Mouse (Mus musculus): ENCODE results near the gene Slc25a11.

Slc25a11 gene

DNA sequence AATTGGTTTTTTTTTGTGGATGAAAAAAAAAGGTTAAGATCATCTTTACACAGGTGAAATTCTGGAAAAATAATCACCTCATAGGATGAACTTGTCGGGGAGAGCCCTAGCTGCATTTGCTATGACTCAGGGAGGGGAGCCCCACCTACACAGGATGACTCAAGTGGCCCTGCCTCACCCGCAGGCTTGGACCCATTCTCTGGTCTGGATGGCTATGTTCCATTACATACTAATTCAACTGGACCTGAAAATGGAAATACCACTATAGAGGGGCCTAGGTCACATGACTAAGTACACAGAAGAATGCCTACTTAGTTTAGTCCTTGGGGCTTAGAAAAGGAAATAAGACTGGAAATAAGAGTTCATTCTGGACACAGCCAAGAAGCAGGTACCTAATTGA is 4.1 kb upstream of the Slc25a11 start:
- no peak for DNase-seq (ENCODE audit: low read depth, low spot score)

GRCm38 (mm10) chr11:70650322-70651175 is 3.3 kb upstream of the Slc25a11 start:
- DNase-seq (ENCODE audit: low read depth, low spot score), result peak; percentile 42

DNA sequence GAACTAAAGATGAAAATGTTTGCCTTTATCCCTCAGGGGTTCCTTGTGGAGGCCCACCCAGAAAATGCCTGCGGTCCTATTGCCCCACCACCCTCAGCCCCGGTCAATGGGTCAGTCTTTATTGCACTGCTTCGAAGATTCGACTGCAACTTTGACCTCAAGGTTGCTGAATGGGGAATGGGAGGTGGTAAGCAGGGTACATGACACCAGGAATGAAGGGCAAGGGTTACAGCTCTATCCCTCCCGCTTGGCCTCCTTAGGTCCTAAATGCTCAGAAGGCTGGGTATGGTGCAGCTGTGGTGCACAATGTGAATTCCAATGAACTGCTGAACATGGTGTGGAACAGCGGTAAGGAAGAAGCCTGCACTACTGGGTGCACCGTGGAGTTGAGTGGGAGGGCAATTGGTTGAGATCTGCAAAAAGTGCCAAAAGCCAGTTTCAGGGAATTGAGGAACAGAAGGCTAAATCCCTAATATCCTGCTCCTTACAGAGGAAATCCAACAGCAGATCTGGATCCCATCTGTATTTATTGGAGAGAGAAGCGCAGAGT is 2.0 kb upstream of the Slc25a11 start:
- no peak for DNase-seq (ENCODE audit: low read depth, low spot score)

DNA sequence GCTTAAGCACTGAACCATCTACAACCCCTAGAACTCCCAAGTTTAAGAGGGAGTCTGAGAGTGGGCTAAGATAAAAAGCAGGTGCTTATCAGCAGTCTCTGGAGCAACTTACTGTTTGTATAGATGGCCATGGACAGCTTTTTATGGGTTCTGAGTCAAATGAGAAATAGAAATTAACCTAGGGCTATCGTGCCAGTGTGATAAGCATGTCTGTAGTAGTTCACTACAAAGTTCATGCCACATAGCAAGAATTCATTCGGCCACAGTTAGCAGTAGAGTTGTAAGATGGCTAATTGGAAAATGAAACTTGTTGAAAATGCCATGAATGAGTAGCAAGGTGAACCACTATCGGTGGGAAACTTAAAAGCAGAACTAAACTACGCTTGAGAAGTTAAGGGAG is 1.2 kb upstream of the Slc25a11 start:
- no peak for DNase-seq (ENCODE audit: low read depth, low spot score)

GRCm38 (mm10) chr11:70647716-70648420 is 589 bp upstream of the Slc25a11 start:
- no peak for DNase-seq (ENCODE audit: low read depth, low spot score)

- DNase-seq (ENCODE audit: low read depth, low spot score), result no peak
These were observed 1.1 kb downstream of the Slc25a11 start for GRCm38 (mm10) chr11:70646259-70646555.

- DNase-seq (ENCODE audit: low read depth, low spot score), result no peak
These were observed 1.6 kb downstream of the Slc25a11 start for GRCm38 (mm10) chr11:70645461-70646258.

DNA sequence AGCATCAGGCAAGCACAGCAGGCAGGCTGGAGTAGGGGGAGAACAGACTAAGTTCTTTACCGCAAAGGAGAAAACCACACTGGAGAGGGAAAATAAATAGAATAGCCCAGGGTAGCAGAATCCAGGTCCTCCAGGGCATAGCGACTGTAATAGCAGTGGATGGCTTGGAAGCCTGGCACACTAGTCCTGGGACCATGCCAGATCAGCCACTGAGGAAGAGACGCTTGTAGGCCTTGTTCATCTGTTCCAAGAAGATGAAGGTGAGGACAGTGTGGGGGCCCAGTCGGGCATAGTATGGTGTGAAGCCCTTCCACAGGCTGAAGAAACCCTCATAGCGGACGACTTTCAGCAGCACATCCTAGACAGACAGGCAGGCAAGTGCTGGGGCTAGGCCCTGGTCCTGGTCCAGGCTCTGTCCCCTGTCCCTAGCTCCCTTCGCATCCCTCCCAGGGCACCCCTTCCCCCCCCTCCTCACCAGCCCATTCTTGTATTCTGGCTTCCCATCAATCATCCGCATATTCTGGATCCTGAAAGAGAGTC is 2.6 kb downstream of the Slc25a11 start:
- DNase-seq (ENCODE audit: low read depth, low spot score), result no peak

DNA sequence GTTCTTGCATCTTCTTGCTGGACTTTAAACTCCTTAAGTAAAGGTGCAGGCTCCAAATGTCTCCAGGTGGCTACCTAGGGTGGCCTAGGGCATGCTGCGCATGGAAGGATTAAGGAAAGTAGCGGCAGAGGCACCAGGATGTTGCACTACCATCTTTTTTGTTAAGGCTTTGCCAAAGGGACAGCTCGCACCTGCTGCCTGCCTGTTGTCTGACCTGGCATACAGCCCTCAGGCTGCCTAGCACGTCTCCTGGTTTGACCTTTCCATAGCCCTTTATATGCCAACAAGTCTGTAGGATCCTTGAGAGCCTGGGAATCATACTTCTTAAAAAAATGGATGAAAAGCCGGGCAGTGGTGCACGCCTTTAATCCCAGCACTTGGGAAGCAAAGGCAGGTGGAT is 4.2 kb downstream of the Slc25a11 start:
- no peak for DNase-seq (ENCODE audit: low read depth, low spot score)

DNA sequence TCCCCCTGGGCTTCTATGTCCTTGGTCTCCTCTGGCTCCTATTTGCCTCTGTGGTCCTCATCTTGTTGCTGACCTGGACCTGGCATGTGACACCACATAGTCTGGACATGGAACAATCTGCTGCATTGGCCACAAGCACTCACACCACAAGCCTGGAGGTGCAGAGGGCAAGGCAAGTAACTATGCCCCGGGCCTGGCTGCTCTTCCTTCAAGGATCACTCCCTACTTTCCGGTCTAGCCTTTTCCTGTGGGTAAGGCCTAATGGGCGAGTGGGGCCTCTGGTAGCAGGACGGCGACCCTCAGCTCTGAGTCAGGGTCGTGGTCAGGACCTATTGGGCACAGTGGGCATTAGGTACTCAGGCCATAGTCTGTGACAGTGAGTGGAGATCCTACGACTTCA is 6.0 kb downstream of the Slc25a11 start:
- no peak for DNase-seq (ENCODE audit: low read depth, low spot score)

DNA sequence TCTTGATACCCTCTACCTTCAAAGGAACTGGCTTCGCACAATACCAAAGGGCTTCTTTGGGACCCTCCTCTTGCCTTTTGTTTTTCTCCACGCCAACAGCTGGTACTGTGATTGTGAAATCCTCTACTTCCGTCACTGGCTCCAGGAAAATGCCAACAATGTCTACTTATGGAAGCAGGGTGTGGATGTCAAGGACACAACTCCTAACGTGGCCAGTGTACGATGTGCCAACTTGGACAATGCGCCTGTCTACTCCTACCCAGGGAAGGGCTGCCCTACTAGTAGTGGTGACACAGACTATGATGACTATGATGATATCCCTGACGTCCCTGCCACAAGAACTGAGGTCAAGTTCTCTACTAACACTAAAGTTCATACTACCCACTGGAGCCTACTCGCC is 7.3 kb downstream of the Slc25a11 start:
- DNase-seq (ENCODE audit: low read depth, low spot score), result no peak

DNA sequence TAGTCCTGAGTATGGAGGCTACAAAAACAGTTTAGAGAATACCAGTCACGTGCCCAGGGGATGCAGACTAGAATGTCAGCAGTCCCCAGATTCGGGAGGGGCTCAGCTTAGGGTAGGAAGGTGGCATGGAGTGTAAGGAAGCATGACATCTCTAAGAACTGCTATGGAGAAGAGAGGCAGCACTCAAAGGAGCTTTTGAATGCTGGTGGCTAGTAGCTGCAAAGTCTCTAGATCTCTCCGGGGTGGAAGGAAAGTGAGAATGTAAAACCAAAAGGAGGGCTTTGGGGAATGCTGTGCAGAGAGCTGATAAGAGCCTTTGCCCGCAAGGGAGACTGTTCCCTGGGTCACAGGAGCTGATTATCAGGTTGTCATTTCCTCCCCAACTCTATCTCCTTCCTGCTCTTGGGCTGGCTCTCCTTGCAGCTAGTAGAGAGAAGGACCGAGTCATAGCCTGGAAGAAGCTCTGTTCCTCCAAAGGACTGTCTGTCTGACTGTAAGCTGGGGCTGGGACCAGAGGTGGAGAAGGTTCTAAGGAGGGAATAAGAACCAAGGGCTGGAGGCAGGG is 8.5 kb downstream of the Slc25a11 start, which contains the start of gene Gp1ba:
TSS of gene Gp1ba (plus strand) at position 409 of the 565 bp plus-strand sequence.
- DNase-seq (ENCODE audit: low read depth, low spot score), result no peak

DNA sequence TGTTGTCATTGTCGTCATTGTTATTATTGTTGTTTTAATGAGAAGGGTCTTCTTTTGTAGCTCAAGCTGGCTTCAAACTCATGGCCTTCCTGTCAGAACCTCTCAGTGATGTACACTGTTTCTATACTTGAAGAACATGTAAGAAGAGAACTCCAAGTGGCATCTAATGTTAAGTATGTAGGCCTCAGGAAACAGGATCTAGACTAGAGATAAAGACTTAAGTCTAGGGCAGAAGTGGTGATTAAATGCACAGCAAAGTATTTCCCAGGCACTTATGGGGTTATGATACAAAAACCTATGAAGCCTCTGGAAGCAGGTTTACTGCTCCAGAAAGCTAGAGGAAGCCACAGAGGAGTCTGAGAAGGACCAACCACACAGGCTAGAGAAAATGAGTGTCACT is 9.0 kb downstream of the Slc25a11 start:
- DNase-seq (ENCODE audit: low read depth, low spot score), result no peak

GRCm38 (mm10) chr11:70637764-70638163 is 9.5 kb downstream of the Slc25a11 start:
- no peak for DNase-seq (ENCODE audit: low read depth, low spot score)

DNA sequence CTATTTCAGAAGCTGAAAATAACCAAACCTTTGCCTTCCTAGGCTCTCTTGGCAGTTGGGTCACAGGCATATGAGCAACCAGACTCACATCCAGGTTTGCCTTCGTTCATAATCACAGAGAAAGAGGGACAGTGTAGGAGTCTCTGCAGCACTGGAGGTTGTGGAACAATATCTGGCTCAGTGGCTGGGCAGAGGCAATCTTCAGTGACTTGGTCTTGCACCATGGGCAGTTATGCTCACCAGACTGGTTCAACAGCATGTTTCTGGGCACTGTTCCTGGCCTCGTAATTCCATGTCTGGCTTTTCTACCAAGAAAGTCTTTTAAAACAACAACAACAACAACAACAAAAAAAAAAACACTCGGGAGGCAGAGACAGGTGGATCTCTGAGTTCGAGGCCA is 11.7 kb downstream of the Slc25a11 start:
- DNase-seq (ENCODE audit: low read depth, low spot score), result no peak

GRCm38 (mm10) chr11:70630129-70630528 is 17.1 kb downstream of the Slc25a11 start:
- DNase-seq (ENCODE audit: low read depth, low spot score), result no peak

DNA sequence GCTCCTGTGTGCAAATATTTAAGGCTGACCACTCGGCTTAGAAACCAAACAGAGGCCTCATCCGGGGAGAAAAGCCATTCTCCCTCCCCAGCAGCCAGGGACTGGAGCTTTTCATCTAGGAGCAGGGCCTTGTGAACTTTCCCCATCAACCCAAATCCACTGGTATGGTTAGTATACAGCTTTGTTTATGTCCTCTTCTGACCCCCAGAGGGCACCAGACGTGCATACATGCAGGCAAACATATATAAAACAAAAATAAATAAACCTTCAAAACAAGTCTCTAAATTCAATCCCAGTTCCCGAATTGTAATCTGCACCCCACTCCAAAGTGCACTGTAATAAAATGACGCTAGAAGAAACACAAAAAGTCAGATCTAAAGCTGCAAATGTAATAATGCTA is 17.7 kb downstream of the Slc25a11 start:
- no peak for DNase-seq (ENCODE audit: low read depth, low spot score)

GRCm38 (mm10) chr11:70628431-70628830 is 18.8 kb downstream of the Slc25a11 start:
- no peak for DNase-seq (ENCODE audit: low read depth, low spot score)

DNA sequence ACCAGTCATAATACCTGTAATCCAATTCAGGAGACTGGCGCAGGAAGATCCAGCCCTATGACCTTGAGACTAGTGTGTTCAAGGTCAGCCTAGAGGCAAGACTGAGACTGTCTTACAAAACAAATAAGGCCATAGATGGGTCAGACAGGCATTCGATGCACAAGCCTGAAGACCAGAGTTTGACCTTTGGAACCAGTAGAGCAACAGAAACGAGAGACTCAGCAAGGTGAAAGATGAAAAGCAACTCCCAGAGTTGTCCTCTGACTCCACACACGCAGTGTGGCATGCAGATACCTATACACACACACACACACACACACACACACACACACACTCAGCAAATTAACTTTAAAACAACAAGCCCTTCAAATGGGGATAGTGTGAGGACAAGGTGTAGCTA is 20.4 kb downstream of the Slc25a11 start:
- no peak for DNase-seq (ENCODE audit: low read depth, low spot score)

DNA sequence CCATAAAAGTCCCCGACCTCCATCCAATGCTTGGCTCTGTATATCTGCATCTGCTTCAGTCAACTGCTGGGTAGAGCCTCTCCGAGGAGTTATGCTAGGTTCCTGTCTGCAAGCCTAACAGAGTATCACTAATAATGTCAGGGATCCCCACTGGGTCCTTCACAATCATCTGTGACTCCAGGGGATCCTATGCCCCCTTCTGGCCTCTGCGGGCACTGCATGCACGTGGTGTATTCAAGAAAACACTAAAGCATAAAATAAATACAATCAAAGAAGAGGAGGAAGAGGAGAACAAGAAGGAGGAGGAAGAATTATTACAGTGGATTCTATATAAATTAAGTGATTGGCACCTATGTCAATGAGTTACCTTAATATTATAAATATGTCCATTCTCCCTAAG is 21.8 kb downstream of the Slc25a11 start:
- peak; percentile 74 for DNase-seq (ENCODE audit: low read depth, low spot score)

DNA sequence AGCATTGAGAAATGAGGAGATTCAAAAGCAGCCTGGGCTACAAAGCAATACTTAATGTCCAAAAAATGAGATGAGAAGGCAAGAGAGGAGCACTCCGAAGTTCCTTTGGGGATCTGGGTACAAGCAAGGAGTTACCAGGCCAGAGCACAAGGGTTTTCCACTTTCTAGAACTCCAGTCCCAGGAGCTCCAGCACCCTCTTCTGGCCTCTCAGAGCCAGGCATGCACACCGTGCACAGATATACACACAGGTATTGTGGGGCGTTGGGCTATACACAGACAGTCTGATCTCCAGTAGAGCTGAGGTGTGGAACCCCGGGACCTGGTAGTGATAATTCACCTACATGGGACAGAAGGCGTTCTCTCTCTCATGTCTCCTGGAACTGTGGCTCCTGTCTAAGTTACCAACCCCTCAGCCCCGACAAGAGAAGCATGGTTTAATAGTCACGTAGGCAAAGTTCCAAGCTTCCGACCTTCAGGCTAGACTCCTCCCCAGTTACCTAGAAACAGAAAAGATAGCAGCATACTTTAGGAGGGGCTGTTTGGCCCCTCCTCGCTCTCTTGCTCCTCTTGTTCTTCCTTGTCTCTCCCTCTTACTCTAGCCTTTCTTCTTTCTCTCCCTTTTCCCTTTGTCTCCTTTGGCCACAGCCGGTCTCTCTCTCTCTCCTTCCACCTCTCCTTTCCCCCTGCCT is 24.1 kb downstream of the Slc25a11 start:
- peak; percentile 82 for DNase-seq (ENCODE audit: low read depth, low spot score)
